Mouse (Mus musculus): ENCODE measurements around the gene Mplkip. TPM values are rescaled to one million over a fixed set of nuclear protein-coding genes. Genes with fewer than 3 reads are reported as not detected.

The Mplkip gene
- 39.5 and 48.4 TPM in 2 replicates for polyA plus RNA-seq (2015; fragmentation: Nextera tagmentation; extraction: Ambion mirVana)

- Histone ChIP-seq H3K27ac (ENCODE audit: low read length) (peak within 1 kb of the TSS; percentile 98), H3K4me1 (ENCODE audit: insufficient read depth, low read length) (peaks cover 15% of the 10 kb centered on the region; the same call in 1 of the 2 replicates), H3K36me3 (ENCODE audit: insufficient read depth, low read length) (no peaks in the 10 kb centered on the region), H3K27me3 (ENCODE audit: insufficient read depth, low read length) (no peaks in the 10 kb centered on the region), H3K9ac (replicated peaks; ENCODE audit: low read length) (peak within 1 kb of the TSS; percentile 92), H3K4me3 (ENCODE audit: low read length) (peak within 1 kb of the TSS; percentile 87), H3K4me2 (replicated peaks; ENCODE audit: low read depth, low read length) (peak within 1 kb of the TSS; percentile 80), H3K9me3 (ENCODE audit: low read length) (no peaks in the 10 kb centered on the region)
- peak; percentile 99 for ATAC-seq (ENCODE audit: low FRiP score, low TSS enrichment)
- WGBS: under 1% methylated on average over 65 of the region's 66 CpGs
These were observed at the start of gene Mplkip, which contains the start of gene Sugct for GRCm38 (mm10) chr13:17694911-17695699. Mplkip (plus strand) TSS chr13:17695192. Sugct (minus strand) TSS chr13:17695553.

- H3K4me2 ChIP-seq (replicated peaks; ENCODE audit: low read depth, low read length): no peak overlapping the region
- no peaks in the 10 kb centered on the region for H3K27me3 ChIP-seq (ENCODE audit: insufficient read depth, low read length)
- no peaks in the 10 kb centered on the region for H3K36me3 ChIP-seq (ENCODE audit: insufficient read depth, low read length)
- no peak for ATAC-seq (ENCODE audit: low FRiP score, low TSS enrichment)
- H3K4me1 ChIP-seq (ENCODE audit: insufficient read depth, low read length): no peaks in the 10 kb centered on the region
- H3K9ac ChIP-seq (replicated peaks; ENCODE audit: low read length): no peak overlapping the region
- 88% methylated on average over 1 of the region's 1 CpGs for WGBS
- no peaks in the 10 kb centered on the region for H3K9me3 ChIP-seq (ENCODE audit: low read length)
- no peak overlapping the region for H3K27ac ChIP-seq (ENCODE audit: low read length)
- no peak overlapping the region for H3K4me3 ChIP-seq (ENCODE audit: low read length)
These were observed 27.6 kb upstream of the Mplkip start for GRCm38 (mm10) chr13:17667380-17667779.

- Histone ChIP-seq H3K9ac (replicated peaks; ENCODE audit: low read length) (no peak overlapping the region), H3K27me3 (ENCODE audit: insufficient read depth, low read length) (no peaks in the 10 kb centered on the region), H3K36me3 (ENCODE audit: insufficient read depth, low read length) (no peaks in the 10 kb centered on the region), H3K27ac (ENCODE audit: low read length) (no peak overlapping the region), H3K4me3 (ENCODE audit: low read length) (no peak overlapping the region), H3K9me3 (ENCODE audit: low read length) (no peaks in the 10 kb centered on the region), H3K4me1 (ENCODE audit: insufficient read depth, low read length) (no peaks in the 10 kb centered on the region), H3K4me2 (replicated peaks; ENCODE audit: low read depth, low read length) (no peak overlapping the region)
- 48% methylated on average over 1 of the region's 1 CpGs for WGBS
- peak; percentile 96 for ATAC-seq (ENCODE audit: low FRiP score, low TSS enrichment)
These were observed 23.9 kb upstream of the Mplkip start for GRCm38 (mm10) chr13:17671122-17671521.

GRCm38 (mm10) chr13:17689461-17689860, 5.5 kb upstream of the Mplkip start:
- no peak overlapping the region for H3K27ac ChIP-seq (ENCODE audit: low read length)
- no peak overlapping the region for H3K9ac ChIP-seq (replicated peaks; ENCODE audit: low read length)

GRCm38 (mm10) chr13:17690686-17691085, 4.3 kb upstream of the Mplkip start:
- Histone ChIP-seq H3K4me2 (replicated peaks; ENCODE audit: low read depth, low read length) (no peak overlapping the region), H3K4me1 (ENCODE audit: insufficient read depth, low read length) (peaks cover 9% of the 10 kb centered on the region; the same call in 1 of the 2 replicates), H3K27ac (ENCODE audit: low read length) (peak overlapping the region; percentile 61; the same call in 1 of the 2 replicates), H3K27me3 (ENCODE audit: insufficient read depth, low read length) (no peaks in the 10 kb centered on the region), H3K4me3 (ENCODE audit: low read length) (no peak overlapping the region), H3K9ac (replicated peaks; ENCODE audit: low read length) (no peak overlapping the region), H3K9me3 (ENCODE audit: low read length) (no peaks in the 10 kb centered on the region), H3K36me3 (ENCODE audit: insufficient read depth, low read length) (no peaks in the 10 kb centered on the region)
- ATAC-seq (ENCODE audit: low FRiP score, low TSS enrichment): no peak

More at GRCm38 (mm10) chr13:17689461-17689860, 5.5 kb upstream of the Mplkip start:
- H3K36me3 ChIP-seq (ENCODE audit: insufficient read depth, low read length): no peaks in the 10 kb centered on the region
- H3K4me3 ChIP-seq (ENCODE audit: low read length): no peak overlapping the region
- H3K4me1 ChIP-seq (ENCODE audit: insufficient read depth, low read length): peaks cover 9% of the 10 kb centered on the region; the same call in 1 of the 2 replicates
- H3K9me3 ChIP-seq (ENCODE audit: low read length): no peaks in the 10 kb centered on the region
- no peak for ATAC-seq (ENCODE audit: low FRiP score, low TSS enrichment)
- H3K4me2 ChIP-seq (replicated peaks; ENCODE audit: low read depth, low read length): no peak overlapping the region
- no peaks in the 10 kb centered on the region for H3K27me3 ChIP-seq (ENCODE audit: insufficient read depth, low read length)

GRCm38 (mm10) chr13:17691436-17691835, 3.6 kb upstream of the Mplkip start:
- no peak for ATAC-seq (ENCODE audit: low FRiP score, low TSS enrichment)
- H3K9ac ChIP-seq (replicated peaks; ENCODE audit: low read length): no peak overlapping the region
- WGBS: 52% methylated on average over 1 of the region's 1 CpGs
- H3K4me2 ChIP-seq (replicated peaks; ENCODE audit: low read depth, low read length): no peak overlapping the region
- no peaks in the 10 kb centered on the region for H3K36me3 ChIP-seq (ENCODE audit: insufficient read depth, low read length)
- no peaks in the 10 kb centered on the region for H3K9me3 ChIP-seq (ENCODE audit: low read length)
- peak overlapping the region; percentile 18; the same call in 1 of the 2 replicates for H3K27ac ChIP-seq (ENCODE audit: low read length)
- H3K27me3 ChIP-seq (ENCODE audit: insufficient read depth, low read length): no peaks in the 10 kb centered on the region
- H3K4me3 ChIP-seq (ENCODE audit: low read length): no peak overlapping the region
- H3K4me1 ChIP-seq (ENCODE audit: insufficient read depth, low read length): peaks cover 12% of the 10 kb centered on the region; the same call in 1 of the 2 replicates

GRCm38 (mm10) chr13:17693816-17694215, 1.2 kb upstream of the Mplkip start:
- H3K9ac ChIP-seq (replicated peaks; ENCODE audit: low read length): 0 out of 2 replicates have a peak overlapping the region, but pooled peaks have one; percentile 16
- peak overlapping the region; percentile 58 for H3K4me2 ChIP-seq (replicated peaks; ENCODE audit: low read depth, low read length)
- H3K4me3 ChIP-seq (ENCODE audit: low read length): peak overlapping the region; percentile 87
- H3K9me3 ChIP-seq (ENCODE audit: low read length): no peaks in the 10 kb centered on the region
- peaks cover 15% of the 10 kb centered on the region; the same call in 1 of the 2 replicates for H3K4me1 ChIP-seq (ENCODE audit: insufficient read depth, low read length)
- no peaks in the 10 kb centered on the region for H3K27me3 ChIP-seq (ENCODE audit: insufficient read depth, low read length)
- H3K36me3 ChIP-seq (ENCODE audit: insufficient read depth, low read length): no peaks in the 10 kb centered on the region
- no peak for ATAC-seq (ENCODE audit: low FRiP score, low TSS enrichment)
- 0 out of 2 replicates have a peak overlapping the region, but pooled peaks have one; percentile 34 for H3K27ac ChIP-seq (ENCODE audit: low read length)
- WGBS: 70% methylated on average over 5 of the region's 5 CpGs

- H3K4me3 ChIP-seq (ENCODE audit: low read length): peak overlapping the region; percentile 87
- ATAC-seq (ENCODE audit: low FRiP score, low TSS enrichment): peak; percentile 85
- H3K36me3 ChIP-seq (ENCODE audit: insufficient read depth, low read length): no peaks in the 10 kb centered on the region
- peaks cover 15% of the 10 kb centered on the region; the same call in 1 of the 2 replicates for H3K4me1 ChIP-seq (ENCODE audit: insufficient read depth, low read length)
- 0% methylated on average over 20 of the region's 25 CpGs for WGBS
- no peaks in the 10 kb centered on the region for H3K27me3 ChIP-seq (ENCODE audit: insufficient read depth, low read length)
- peak overlapping the region; percentile 58 for H3K4me2 ChIP-seq (replicated peaks; ENCODE audit: low read depth, low read length)
- H3K9ac ChIP-seq (replicated peaks; ENCODE audit: low read length): peak overlapping the region; percentile 82
- H3K27ac ChIP-seq (ENCODE audit: low read length): peak overlapping the region; percentile 88
- H3K9me3 ChIP-seq (ENCODE audit: low read length): no peaks in the 10 kb centered on the region
These were observed 578 bp upstream of the Mplkip start for GRCm38 (mm10) chr13:17694414-17694813.

GRCm38 (mm10) chr13:17695898-17696580, 1.0 kb downstream of the Mplkip start:
- peak overlapping the region; percentile 80 for H3K4me2 ChIP-seq (replicated peaks; ENCODE audit: low read depth, low read length)
- peak overlapping the region; percentile 87 for H3K4me3 ChIP-seq (ENCODE audit: low read length)
- H3K27me3 ChIP-seq (ENCODE audit: insufficient read depth, low read length): no peaks in the 10 kb centered on the region
- no peak for ATAC-seq (ENCODE audit: low FRiP score, low TSS enrichment)
- peak overlapping the region; percentile 92 for H3K9ac ChIP-seq (replicated peaks; ENCODE audit: low read length)
- peaks cover 15% of the 10 kb centered on the region; the same call in 1 of the 2 replicates for H3K4me1 ChIP-seq (ENCODE audit: insufficient read depth, low read length)
- 12% methylated on average over 7 of the region's 7 CpGs for WGBS
- no peaks in the 10 kb centered on the region for H3K9me3 ChIP-seq (ENCODE audit: low read length)
- peak overlapping the region; percentile 98 for H3K27ac ChIP-seq (ENCODE audit: low read length)
- H3K36me3 ChIP-seq (ENCODE audit: insufficient read depth, low read length): no peaks in the 10 kb centered on the region

Measured in kidney, embryonic 16.5 days (tissue).